ENCODE assay signal across 34 mouse cellular contexts in the genomic region with DNA sequence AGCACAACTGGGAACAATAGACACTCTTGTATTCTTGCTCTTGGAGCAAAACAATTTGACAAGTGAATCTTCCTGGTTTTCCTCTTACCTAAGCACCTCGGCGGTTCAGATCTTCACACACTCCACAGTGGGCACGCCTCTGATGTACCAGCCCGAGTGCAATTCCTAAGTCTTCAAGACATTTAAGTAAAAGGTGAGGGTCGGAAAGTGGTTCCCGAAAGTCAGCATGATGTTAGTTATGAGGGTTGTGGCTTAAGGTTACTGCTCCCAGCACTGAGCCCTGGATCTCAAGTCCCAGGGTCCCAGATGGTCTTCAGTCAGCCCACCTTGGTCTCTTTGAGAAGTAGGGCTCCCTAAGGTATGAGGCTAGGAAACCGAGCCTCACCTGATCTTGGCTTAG.
"Had no signal": no experiment of that assay in that cellular context is flagged by ENCODE, and none has a peak within 500 bp of the region (broad histone marks: within the 10 kb centered on the region; RNA-seq: fewer than 3 reads in every experiment).

No protein-coding gene starts in this region.

- H3K9me3 ChIP-seq: heart, embryonic 10.5 days; heart, embryonic 12.5 days; heart, embryonic 13.5 days; heart, embryonic 15.5 days; hindbrain, embryonic 10.5 days; hindbrain, embryonic 12.5 days; hindbrain, embryonic 13.5 days; hindbrain, embryonic 15.5 days; intestine, embryonic 15.5 days; kidney, embryonic 15.5 days had no signal

- DNase-seq: heart, postnatal 10 days; heart, postnatal 36 days; heart, postnatal 4 days; kidney, adult 11 months; kidney, adult 18-20 months; kidney, adult 2 months; kidney, adult 8-10 months; kidney, adult 9 months; kidney, postnatal 10 days; kidney, postnatal 14 days; kidney, postnatal 25 days; kidney, postnatal 36 days; kidney, postnatal 4 days; layer of hippocampus, adult 9-11 months; layer of hippocampus, postnatal 36 days had no signal

- H3K27me3 ChIP-seq: hindbrain, embryonic 12.5 days; hindbrain, embryonic 13.5 days; hindbrain, embryonic 15.5 days; intestine, embryonic 15.5 days; kidney, embryonic 15.5 days had no signal

- H3K4me1 ChIP-seq: intestine, embryonic 15.5 days; kidney, embryonic 15.5 days had no signal

- H3K36me3 ChIP-seq: heart, embryonic 10.5 days; heart, embryonic 12.5 days; heart, embryonic 13.5 days; heart, embryonic 15.5 days; hindbrain, embryonic 10.5 days; hindbrain, embryonic 12.5 days; hindbrain, embryonic 13.5 days; hindbrain, embryonic 15.5 days; intestine, embryonic 15.5 days; kidney, embryonic 15.5 days had no signal

- H3K9ac ChIP-seq: heart, embryonic 12.5 days; heart, embryonic 13.5 days; heart, embryonic 15.5 days; hindbrain, embryonic 12.5 days; hindbrain, embryonic 13.5 days; hindbrain, embryonic 14.5 days; hindbrain, embryonic 15.5 days; intestine, embryonic 15.5 days; kidney, embryonic 15.5 days had no signal

- H3K4me3 ChIP-seq: heart, embryonic 10.5 days; heart, embryonic 12.5 days; heart, embryonic 13.5 days; heart, embryonic 15.5 days; hindbrain, embryonic 10.5 days; hindbrain, embryonic 12.5 days; hindbrain, embryonic 13.5 days; hindbrain, embryonic 15.5 days; intestine, embryonic 15.5 days; kidney, embryonic 15.5 days; layer of hippocampus, adult 2 months had no signal

- H3K27ac ChIP-seq: heart, embryonic 10.5 days; heart, embryonic 13.5 days; heart, embryonic 15.5 days; hindbrain, embryonic 10.5 days; hindbrain, embryonic 12.5 days; hindbrain, embryonic 13.5 days; hindbrain, embryonic 14.5 days; hindbrain, embryonic 15.5 days; hindbrain, postnatal 0 days; intestine, embryonic 15.5 days; kidney, embryonic 15.5 days; kidney, postnatal 0 days; layer of hippocampus, adult 2 months had no signal

- H3K4me2 ChIP-seq: heart, embryonic 11.5 days; heart, embryonic 12.5 days; heart, embryonic 13.5 days; heart, embryonic 15.5 days; hindbrain, embryonic 12.5 days; hindbrain, embryonic 13.5 days; hindbrain, embryonic 14.5 days; hindbrain, embryonic 15.5 days; intestine, embryonic 15.5 days; kidney, embryonic 15.5 days had no signal

- ATAC-seq: hindbrain, embryonic 16.5 days; hindbrain, postnatal 0 days; inflammation-experienced regulatory T-cells, adult 6 months; intestine, embryonic 15.5 days; intestine, embryonic 16.5 days; intestine, postnatal 0 days had no signal
